Mouse (Mus musculus) myocyte (in vitro differentiated cells): ENCODE data around the gene Tbcb.

ENCODE experiments used
- CEBPB ChIP-seq: IDR thresholded peaks from 2 replicates; pipeline ENCODE4 v1.6.1; 2011; ENCODE audit warnings: mild to moderate bottlenecking, moderate library complexity; ENCODE audit not compliant: poor library complexity, insufficient read depth, severe bottlenecking
- E2F4 ChIP-seq: IDR thresholded peaks from one replicate; pipeline ENCODE4 v1.6.1; 2011; ENCODE audit warnings: mild to moderate bottlenecking, control low read depth, moderate library complexity; ENCODE audit not compliant: insufficient read depth
- MAX ChIP-seq: IDR thresholded peaks from one replicate; pipeline ENCODE4 v1.6.1; 2011; ENCODE audit warnings: low read depth, mild to moderate bottlenecking, control low read depth
- MYOD1 ChIP-seq, 3 experiments: IDR thresholded peaks; one replicate each; pipeline ENCODE4 v1.6.1; 2011; ENCODE audit warnings: control low read depth in 2 of 3, low read depth in 2 of 3, mild to moderate bottlenecking in 2 of 3, moderate library complexity in 1 of 3; ENCODE audit not compliant: insufficient read length in 2 of 3, control insufficient read depth in 1 of 3
- MYOG ChIP-seq, 3 experiments: IDR thresholded peaks; one replicate each; pipeline ENCODE4 v1.6.1; 2011; ENCODE audit warnings: control low read depth in 2 of 3, low read depth in 2 of 3, mild to moderate bottlenecking in 2 of 3; ENCODE audit not compliant: insufficient read length in 2 of 3, control insufficient read depth in 1 of 3, insufficient read depth in 1 of 3
- POLR2A ChIP-seq: IDR thresholded peaks from one replicate; pipeline ENCODE4 v1.6.1; 2011; ENCODE audit warnings: low read depth, mild to moderate bottlenecking, control low read depth, moderate library complexity; ENCODE audit not compliant: insufficient read length
- POLR2AphosphoS2 ChIP-seq: IDR thresholded peaks from one replicate; pipeline ENCODE4 v1.6.1; 2011; ENCODE audit warnings: low read depth, control low read depth; ENCODE audit not compliant: insufficient read length
- REST ChIP-seq: IDR thresholded peaks from one replicate; pipeline ENCODE4 v1.6.1; 2011; ENCODE audit warnings: mild to moderate bottlenecking, control low read depth, moderate library complexity; ENCODE audit not compliant: insufficient read depth, insufficient read length
- SRF ChIP-seq: IDR thresholded peaks from one replicate; pipeline ENCODE4 v1.6.1; 2011; ENCODE audit warnings: low read depth; ENCODE audit not compliant: control insufficient read depth, insufficient read length
- TCF12 ChIP-seq: IDR thresholded peaks from one replicate; pipeline ENCODE4 v1.6.1; 2011; ENCODE audit warnings: mild to moderate bottlenecking, control low read depth; ENCODE audit not compliant: poor library complexity, insufficient read depth, severe bottlenecking
- TCF3 ChIP-seq: IDR thresholded peaks from one replicate; pipeline ENCODE4 v1.6.1; 2011; ENCODE audit warnings: low read depth, control low read depth; ENCODE audit not compliant: insufficient read length
- USF1 ChIP-seq: IDR thresholded peaks from one replicate; pipeline ENCODE4 v1.6.1; 2011; ENCODE audit warnings: low read depth, mild to moderate bottlenecking, control low read depth, moderate library complexity

DNA sequence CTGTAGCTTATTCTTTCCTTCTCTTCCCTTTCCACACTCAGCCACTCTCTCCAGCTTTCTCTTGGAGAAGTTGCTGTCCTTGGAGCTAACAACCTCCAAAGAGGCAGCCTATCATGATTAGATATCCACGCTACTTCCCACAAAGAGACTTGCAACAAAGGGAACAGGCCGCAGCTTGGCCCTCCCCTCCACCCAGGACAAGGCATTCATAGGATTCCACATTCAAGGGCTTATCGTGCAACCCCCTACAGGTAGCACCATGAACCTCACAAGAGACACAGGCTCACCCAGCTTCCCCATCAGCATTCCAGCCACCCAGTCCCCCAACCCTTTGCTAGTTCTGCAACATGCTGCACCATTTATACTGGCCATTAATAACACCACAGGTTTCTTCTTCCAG is 34.7 kb upstream of the Tbcb start:
- TF ChIP-seq POLR2A = no peak
- TF ChIP-seq E2F4 = no peak
- no peak for TF ChIP-seq TCF12
- TF ChIP-seq SRF = no peak
- no peak for TF ChIP-seq USF1
- TF ChIP-seq MYOG (IDR thresholded peaks at IDR 0.05; ENCODE audit: control insufficient read depth in 1 of 3, insufficient read depth in 1 of 3, insufficient read length in 2 of 3, low read depth in 2 of 3) = no peak
- no peak for TF ChIP-seq POLR2AphosphoS2
- TF ChIP-seq MAX = no peak
- TF ChIP-seq TCF3 = no peak
- no peak for TF ChIP-seq MYOD1 (IDR thresholded peaks at IDR 0.05; ENCODE audit: control insufficient read depth in 1 of 3, insufficient read length in 2 of 3, low read depth in 2 of 3)
- no peak for TF ChIP-seq REST
- TF ChIP-seq CEBPB = no peak
